Mouse (Mus musculus) heart, embryonic 14.5 days (tissue): ENCODE measurements around the gene Herc6. TPM values are rescaled to one million over a fixed set of nuclear protein-coding genes. Genes with fewer than 3 reads are reported as not detected.

Source experiments
- ATAC-seq: fragments of 200-750 bp; cut with Nextera tagmentation; 2 replicates; pipeline ENCODE4 v1.8.0; 2017; ENCODE audit warnings: low read depth, moderate TSS enrichment; ENCODE audit not compliant: insufficient number of reproducible peaks, insufficient read depth, low FRiP score
- H3K27ac ChIP-seq, 2 experiments: fragments of 200-500 bp in 1 of 2; fragments of 300-500 bp in 1 of 2; sonication (generic) in 1 of 2; replicated peaks in 1 of 2; 2 replicates each; pipeline ENCODE4 v1.5.1; 2012 to 2014; ENCODE audit warnings: low read depth in 2 of 2, low read length in 2 of 2, control low read depth in 1 of 2, mild to moderate bottlenecking in 1 of 2, mixed read lengths in 1 of 2; ENCODE audit not compliant: control insufficient read depth in 1 of 2, insufficient read depth in 1 of 2
- H3K27me3 ChIP-seq: fragments of 300-500 bp; sonication (generic); 2 replicates; pipeline ENCODE4 v1.6.1; 2014; ENCODE audit warnings: mild to moderate bottlenecking, low read length, control low read depth; ENCODE audit not compliant: control insufficient read depth, insufficient read depth
- H3K36me3 ChIP-seq: fragments of 300-500 bp; sonication (generic); 2 replicates; pipeline ENCODE4 v1.6.1; 2014; ENCODE audit warnings: mild to moderate bottlenecking, control low read depth, low read length, mixed read lengths; ENCODE audit not compliant: control insufficient read depth, insufficient read depth
- H3K4me1 ChIP-seq, 2 experiments: fragments of 200-500 bp in 1 of 2; fragments of 300-500 bp in 1 of 2; sonication (generic) in 1 of 2; 2 replicates each; pipeline ENCODE4 v1.6.1; 2012 to 2014; ENCODE audit warnings: low read length in 2 of 2, control low read depth in 1 of 2, mixed read lengths in 1 of 2; ENCODE audit not compliant: control insufficient read depth in 2 of 2, insufficient read depth in 2 of 2
- H3K4me2 ChIP-seq: fragments of 300-500 bp; sonication (generic); 2 replicates; pipeline ENCODE4 v1.6.1; 2014; ENCODE audit warnings: mild to moderate bottlenecking, low read length
- H3K4me3 ChIP-seq, 2 experiments: fragments of 200-500 bp in 1 of 2; fragments of 300-500 bp in 1 of 2; sonication (generic) in 1 of 2; 2 replicates each; pipeline ENCODE4 v1.5.1; 2012 to 2014; ENCODE audit warnings: low read length in 2 of 2, mild to moderate bottlenecking in 2 of 2, control low read depth in 1 of 2, low read depth in 1 of 2, moderate library complexity in 1 of 2; ENCODE audit not compliant: control insufficient read depth in 1 of 2, insufficient read depth in 1 of 2
- H3K9ac ChIP-seq: fragments of 300-500 bp; sonication (generic); 2 replicates; pipeline ENCODE4 v1.6.1; 2014; ENCODE audit warnings: mild to moderate bottlenecking, low read length
- H3K9me3 ChIP-seq: fragments of 300-500 bp; sonication (generic); 2 replicates; pipeline ENCODE4 v1.6.1; 2016; ENCODE audit warnings: low read length, control low read depth; ENCODE audit not compliant: control insufficient read depth
- WGBS: fragments of 180-500 bp; shearing (Covaris S2); extraction: QIAGEN DNeasy Blood & Tissue Kit; methylation state at CpG from one replicate; pipeline ENCODE4 v1.1.7; 2014; 5-methylcytosine and 5-hydroxymethylcytosine counted together
- polyA plus RNA-seq: library from polyadenylated mRNA; unstranded; fragments of >200 nt; fragmentation: Nextera tagmentation; extraction: Ambion mirVana; gene quantifications from 2 replicates; pipeline ENCODE4 v1.2.1, GENCODE M21; 2014

Herc6 gene
- polyA plus RNA-seq: 4.9 and 5.3 TPM in 2 replicates

- Histone ChIP-seq H3K4me2 (peak within 1 kb of the TSS; percentile 88), H3K4me3 (peak within 1 kb of the TSS; percentile 60 to 71), H3K27ac (peak within 1 kb of the TSS; percentile 29 to 71), H3K9ac (peak within 1 kb of the TSS; percentile 81), H3K27me3 (no peaks in the 10 kb centered on the region), H3K36me3 (0 out of 2 replicates have a peak, but pooled peaks cover 4% of the 10 kb centered on the region), H3K4me1 (no peaks in the 10 kb centered on the region), H3K9me3 (no peaks in the 10 kb centered on the region)
- peak; percentile 81 for ATAC-seq
- 2% methylated on average over 16 of the region's 16 CpGs for WGBS
Measured at GRCm38 (mm10) chr6:57580881-57581548, at the start of gene Herc6. Herc6 (plus strand) TSS chr6:57581000.

- Histone ChIP-seq H3K9ac (no peak overlapping the region), H3K27ac (peak overlapping the region in 1 of 2 experiments; percentile 83; a peak in 2 of 4 replicates), H3K27me3 (no peaks in the 10 kb centered on the region), H3K4me2 (peak overlapping the region; percentile 53), H3K9me3 (no peaks in the 10 kb centered on the region), H3K4me1 (peaks cover 9 to 26% of the 10 kb centered on the region in 2 experiments), H3K36me3 (no peaks in the 10 kb centered on the region), H3K4me3 (no peak overlapping the region)
- WGBS: 23% methylated on average over 4 of the region's 4 CpGs
- no peak for ATAC-seq
Measured at GRCm38 (mm10) chr6:57531011-57531410, 49.8 kb upstream of the Herc6 start.

GRCm38 (mm10) chr6:57531441-57531840 is 49.4 kb upstream of the Herc6 start:
- H3K4me1 ChIP-seq: peaks cover 9 to 26% of the 10 kb centered on the region in 2 experiments
- H3K27ac ChIP-seq: peak overlapping the region; percentile 78 to 83
- H3K9me3 ChIP-seq: no peaks in the 10 kb centered on the region
- ATAC-seq: no peak
- 33% methylated on average over 1 of the region's 1 CpGs for WGBS
- H3K9ac ChIP-seq: peak overlapping the region; percentile 34; the same call in 1 of the 2 replicates
- H3K27me3 ChIP-seq: no peaks in the 10 kb centered on the region
- H3K4me3 ChIP-seq: no peak overlapping the region; a peak in 1 of 4 replicates
- peak overlapping the region; percentile 53 for H3K4me2 ChIP-seq
- H3K36me3 ChIP-seq: no peaks in the 10 kb centered on the region

GRCm38 (mm10) chr6:57532022-57532421 is 48.8 kb upstream of the Herc6 start:
- no peaks in the 10 kb centered on the region for H3K27me3 ChIP-seq
- H3K27ac ChIP-seq: peak overlapping the region; percentile 78 to 83
- 32% methylated on average over 1 of the region's 1 CpGs for WGBS
- H3K9me3 ChIP-seq: no peaks in the 10 kb centered on the region
- H3K4me3 ChIP-seq: no peak overlapping the region; a peak in 1 of 4 replicates
- H3K9ac ChIP-seq: peak overlapping the region; percentile 34; the same call in 1 of the 2 replicates
- H3K4me1 ChIP-seq: peaks cover 9 to 26% of the 10 kb centered on the region in 2 experiments
- no peak for ATAC-seq
- no peaks in the 10 kb centered on the region for H3K36me3 ChIP-seq
- H3K4me2 ChIP-seq: peak overlapping the region; percentile 53

GRCm38 (mm10) chr6:57533410-57533809 is 47.4 kb upstream of the Herc6 start:
- H3K9me3 ChIP-seq: no peaks in the 10 kb centered on the region
- H3K27me3 ChIP-seq: no peaks in the 10 kb centered on the region
- H3K36me3 ChIP-seq: no peaks in the 10 kb centered on the region
- H3K4me2 ChIP-seq: peak overlapping the region; percentile 72
- H3K4me1 ChIP-seq: peaks cover 9 to 26% of the 10 kb centered on the region in 2 experiments
- 9% methylated on average over 2 of the region's 2 CpGs for WGBS
- no peak for ATAC-seq
- H3K27ac ChIP-seq: peak overlapping the region; percentile 37 to 92
- H3K4me3 ChIP-seq: peak overlapping the region; percentile 71
- H3K9ac ChIP-seq: peak overlapping the region; percentile 80

GRCm38 (mm10) chr6:57534231-57534610 is 46.6 kb upstream of the Herc6 start:
- Histone ChIP-seq H3K27me3 (no peaks in the 10 kb centered on the region), H3K4me3 (peak overlapping the region; percentile 71), H3K4me2 (peak overlapping the region; percentile 72), H3K4me1 (peaks cover 9 to 26% of the 10 kb centered on the region in 2 experiments), H3K36me3 (no peaks in the 10 kb centered on the region), H3K9me3 (no peaks in the 10 kb centered on the region), H3K27ac (peak overlapping the region; percentile 91 to 92), H3K9ac (peak overlapping the region; percentile 80)
- under 1% methylated on average over 8 of the region's 8 CpGs for WGBS
- no peak for ATAC-seq

GRCm38 (mm10) chr6:57534611-57535286 is 46.1 kb upstream of the Herc6 start:
- no peak for ATAC-seq
- under 1% methylated on average over 31 of the region's 31 CpGs for WGBS

More at GRCm38 (mm10) chr6:57534611-57535286, 46.1 kb upstream of the Herc6 start:
- Histone ChIP-seq H3K9me3 (no peaks in the 10 kb centered on the region), H3K27me3 (no peaks in the 10 kb centered on the region), H3K36me3 (no peaks in the 10 kb centered on the region), H3K4me3 (peak overlapping the region; percentile 71), H3K9ac (peak overlapping the region; percentile 80), H3K4me1 (peaks cover 9 to 26% of the 10 kb centered on the region in 2 experiments), H3K27ac (peak overlapping the region; percentile 91 to 92), H3K4me2 (peak overlapping the region; percentile 72)
